Mouse (Mus musculus) splenic B cell, adult 2 months (primary cell): ENCODE results near the gene Fam69a.

Source experiments
- DNase-seq: peaks from one replicate; pipeline ENCODE4 v3.0.0-alpha.2; 2011; ENCODE audit warnings: low read depth, low spot score
- H3K27me3 ChIP-seq: 2 replicates; pipeline ENCODE4 v1.6.1; 2012; ENCODE audit warnings: mild to moderate bottlenecking, low read length, moderate library complexity, mixed read lengths; ENCODE audit not compliant: control insufficient read depth, poor library complexity, insufficient read depth, severe bottlenecking
- H3K36me3 ChIP-seq: 2 replicates; pipeline ENCODE4 v1.6.1; 2012; ENCODE audit warnings: mild to moderate bottlenecking, low read length, moderate library complexity, mixed read lengths; ENCODE audit not compliant: control insufficient read depth, poor library complexity, insufficient read depth, severe bottlenecking

Gene Fam69a

GRCm38 (mm10) chr5:107968079-107968478, 18.8 kb downstream of the Fam69a start:
- H3K36me3 ChIP-seq, result no peaks in the 10 kb centered on the region
- H3K27me3 ChIP-seq, result no peaks in the 10 kb centered on the region
- no peak for DNase-seq

DNA sequence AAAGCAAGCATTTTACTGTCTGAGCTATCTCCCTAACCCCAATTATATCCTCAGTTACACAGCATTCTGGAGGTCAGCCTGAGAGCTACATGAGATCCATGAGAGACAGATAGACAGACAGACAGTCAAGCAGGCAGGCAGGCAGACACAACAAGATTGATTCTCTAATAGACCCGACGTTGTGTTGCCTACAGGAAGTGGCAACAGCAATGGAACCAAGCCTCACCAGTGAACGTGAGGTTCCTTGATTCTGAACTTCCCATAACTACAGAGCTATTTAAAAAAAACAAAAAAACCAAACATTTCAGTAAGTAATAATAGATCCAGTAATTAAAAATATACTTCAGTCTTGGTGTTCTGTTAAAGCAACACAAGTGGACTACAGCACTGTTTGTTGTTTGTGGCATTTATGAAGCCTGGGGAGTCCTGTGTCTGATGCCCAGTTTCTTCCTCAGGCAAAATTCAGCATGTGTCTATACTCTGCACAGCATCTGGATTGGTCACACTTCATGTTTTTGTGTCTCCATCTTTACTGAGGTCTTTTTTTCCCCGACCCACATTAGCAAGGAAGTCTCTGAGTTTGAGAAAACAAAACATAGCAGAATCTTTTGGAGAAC, 19.9 kb downstream of the Fam69a start:
- Histone ChIP-seq H3K36me3 (no peaks in the 10 kb centered on the region), H3K27me3 (no peaks in the 10 kb centered on the region)
- peak; percentile 61 for DNase-seq

- DNase-seq, result no peak
- H3K36me3 ChIP-seq, result no peaks in the 10 kb centered on the region
- H3K27me3 ChIP-seq, result no peaks in the 10 kb centered on the region
Observed at GRCm38 (mm10) chr5:107966156-107966555, 20.7 kb downstream of the Fam69a start.

DNA sequence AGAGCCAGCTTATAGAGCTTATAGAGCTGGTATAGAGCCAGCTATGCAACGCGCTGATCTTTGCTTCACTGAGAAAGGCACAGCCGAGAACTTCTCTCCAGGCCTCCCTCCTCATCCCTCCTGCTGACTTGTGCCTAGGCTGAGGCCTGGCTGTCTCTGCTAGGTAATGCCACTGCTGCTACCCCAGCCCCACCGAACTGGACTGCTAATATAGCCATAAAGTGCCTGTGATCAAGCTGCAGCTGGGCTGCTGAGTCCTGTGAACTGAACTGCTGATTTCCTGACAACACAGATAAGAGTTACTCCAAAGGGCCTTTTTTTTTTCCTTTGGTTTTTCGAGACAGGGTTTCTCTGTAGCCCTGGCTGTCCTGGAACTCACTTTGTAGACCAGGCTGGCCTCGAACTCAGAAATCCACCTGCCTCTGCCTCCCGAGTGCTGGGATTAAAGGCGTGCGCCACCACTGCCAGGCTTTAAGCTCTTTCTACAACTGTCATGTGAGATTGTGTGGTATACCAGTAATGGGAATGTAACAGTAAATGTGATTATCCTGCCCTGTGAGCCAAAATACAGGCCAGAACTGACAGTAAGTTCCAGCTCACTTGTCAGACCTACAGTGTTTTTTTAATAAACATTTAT, 21.4 kb downstream of the Fam69a start:
- no peaks in the 10 kb centered on the region for H3K36me3 ChIP-seq
- no peak for DNase-seq
- no peaks in the 10 kb centered on the region for H3K27me3 ChIP-seq

- H3K36me3 ChIP-seq, result peaks cover 2% of the 10 kb centered on the region; the same call in 1 of the 2 replicates
- DNase-seq, result no peak
- no peaks in the 10 kb centered on the region for H3K27me3 ChIP-seq
Observed at GRCm38 (mm10) chr5:107964031-107964758, 22.7 kb downstream of the Fam69a start.

- Histone ChIP-seq H3K27me3 (no peaks in the 10 kb centered on the region), H3K36me3 (peaks cover 2% of the 10 kb centered on the region; the same call in 1 of the 2 replicates)
- DNase-seq, result peak; percentile 75
Observed at GRCm38 (mm10) chr5:107961438-107962251, 25.2 kb downstream of the Fam69a start.

- H3K36me3 ChIP-seq, result peaks cover 2% of the 10 kb centered on the region; the same call in 1 of the 2 replicates
- no peaks in the 10 kb centered on the region for H3K27me3 ChIP-seq
- peak; percentile 72 for DNase-seq
Observed at GRCm38 (mm10) chr5:107960532-107961202, 26.2 kb downstream of the Fam69a start.

DNA sequence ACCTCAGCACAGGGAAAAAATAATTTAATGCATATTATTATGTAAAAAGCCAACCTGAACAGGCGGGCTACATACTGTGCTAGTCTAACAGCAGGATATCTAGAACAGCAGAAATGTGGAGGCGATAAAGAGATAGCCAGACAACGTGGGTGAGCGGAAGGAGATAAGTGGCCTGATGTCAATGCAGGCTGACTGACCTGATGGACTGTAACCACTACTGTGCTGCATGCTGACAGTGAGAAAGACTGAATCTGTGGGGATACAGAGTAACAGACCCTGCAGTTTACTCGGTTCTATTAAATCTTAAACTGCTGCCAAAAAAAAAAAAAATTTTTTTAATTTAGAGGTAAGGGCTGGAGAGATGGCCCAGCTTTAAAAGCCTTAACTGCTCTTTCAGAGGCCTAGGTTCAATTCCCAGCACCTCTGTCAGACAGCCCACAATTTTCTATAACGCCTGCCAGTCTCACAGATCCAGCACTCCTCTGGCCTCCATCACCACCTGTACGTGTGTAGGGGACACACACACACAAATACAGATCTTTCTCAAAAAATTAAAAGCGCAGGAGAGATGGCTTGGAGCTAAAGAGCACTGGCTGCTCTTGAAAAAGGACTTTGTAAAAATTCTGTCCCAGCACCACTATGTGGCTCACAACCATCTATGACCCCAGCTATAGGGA, 27.1 kb downstream of the Fam69a start:
- no peaks in the 10 kb centered on the region for H3K27me3 ChIP-seq
- no peak for DNase-seq

GRCm38 (mm10) chr5:107950643-107951042, 36.2 kb downstream of the Fam69a start:
- 0 out of 2 replicates have a peak, but pooled peaks cover 2% of the 10 kb centered on the region for H3K36me3 ChIP-seq
- H3K27me3 ChIP-seq, result no peaks in the 10 kb centered on the region
- no peak for DNase-seq

More for the DNA sequence above, 27.1 kb downstream of the Fam69a start:
- H3K36me3 ChIP-seq, result peaks cover 2% of the 10 kb centered on the region; the same call in 1 of the 2 replicates

DNA sequence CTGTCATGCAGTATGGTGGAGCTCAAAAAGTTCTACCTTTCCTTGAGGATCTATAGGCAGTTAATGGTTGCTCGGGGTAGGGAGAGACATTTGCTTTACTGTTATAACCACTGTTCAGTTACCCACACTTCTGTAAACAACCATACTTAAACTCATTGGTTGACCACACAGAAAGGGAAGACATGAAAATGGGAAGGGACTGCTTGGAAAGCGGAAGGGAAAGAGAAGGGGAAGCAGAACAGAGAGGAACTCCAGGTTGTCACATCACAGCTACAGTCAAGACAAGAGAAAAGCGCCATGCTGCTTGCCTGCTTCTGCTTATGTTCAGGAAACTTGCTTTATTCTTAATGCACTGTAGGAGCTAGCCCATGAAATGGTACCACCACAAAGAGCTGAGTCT, 37.3 kb downstream of the Fam69a start:
- DNase-seq, result peak; percentile 49
- Histone ChIP-seq H3K36me3 (0 out of 2 replicates have a peak, but pooled peaks cover 2% of the 10 kb centered on the region), H3K27me3 (no peaks in the 10 kb centered on the region)

- Histone ChIP-seq H3K36me3 (0 out of 2 replicates have a peak, but pooled peaks cover 2% of the 10 kb centered on the region), H3K27me3 (no peaks in the 10 kb centered on the region)
- no peak for DNase-seq
Observed at GRCm38 (mm10) chr5:107948899-107949298, 38.0 kb downstream of the Fam69a start.

DNA sequence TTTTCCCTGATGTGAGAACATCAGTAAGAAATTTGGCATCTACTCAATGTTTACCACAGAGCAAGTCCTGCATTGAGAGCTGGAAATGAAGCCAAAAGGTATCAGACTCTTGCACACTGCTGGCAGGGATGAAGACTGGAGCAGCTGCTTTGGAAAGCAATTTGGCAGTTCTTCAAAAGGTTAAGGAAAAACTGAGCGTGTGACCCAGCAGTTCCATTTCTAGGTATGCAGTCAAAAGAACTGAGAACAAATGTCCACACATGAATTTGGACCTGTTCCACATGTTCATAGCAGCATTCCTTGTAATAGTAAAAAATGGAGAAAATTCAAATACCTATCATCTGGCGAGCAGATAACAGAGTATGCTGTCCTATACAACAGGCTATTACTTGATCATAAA, 39.3 kb downstream of the Fam69a start:
- Histone ChIP-seq H3K27me3 (no peaks in the 10 kb centered on the region), H3K36me3 (0 out of 2 replicates have a peak, but pooled peaks cover under 1% of the 10 kb centered on the region)
- DNase-seq, result no peak

- no peaks in the 10 kb centered on the region for H3K36me3 ChIP-seq
- DNase-seq, result peak; percentile 56
- H3K27me3 ChIP-seq, result no peaks in the 10 kb centered on the region
Observed at GRCm38 (mm10) chr5:107946475-107946874, 40.4 kb downstream of the Fam69a start.
